Mouse (Mus musculus) T-cell, adult 2 months (primary cell): ENCODE results near the gene Avil.
"Not testable (repeated sequence)": the region's sequence is repeated elsewhere in the genome, so short reads cannot be mapped to it uniquely, and the experiment has no call there.

Experiments
- DNase-seq: peaks from one replicate; pipeline ENCODE4 v3.0.0; 2022; ENCODE audit warnings: low spot score

The Avil gene

GRCm38 (mm10) chr10:127059968-127060916 is 59.7 kb downstream of the Avil start, which contains the start of gene March9:
Gene March9 (minus strand): TSS chr10:127060184.
- DNase-seq = peak; percentile 73

DNA sequence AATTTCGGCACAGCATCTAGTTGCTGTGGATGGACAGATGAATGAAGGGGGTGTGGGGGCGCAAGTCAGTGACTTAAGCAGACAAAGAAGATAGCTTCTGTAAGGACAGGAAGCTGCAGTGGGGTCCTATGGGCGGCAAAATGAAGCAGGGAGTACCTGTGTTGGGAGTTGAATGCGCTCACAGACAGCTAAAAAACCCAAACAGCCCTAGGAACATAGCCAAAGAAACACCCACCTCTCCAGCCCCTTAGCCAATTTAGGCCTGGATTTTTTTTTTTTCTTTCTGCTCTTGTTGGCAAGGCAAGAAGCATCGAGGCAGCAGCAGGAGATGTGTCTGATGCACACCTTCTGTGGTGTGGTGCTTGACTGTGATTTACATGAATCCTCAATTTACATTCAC is 60.6 kb downstream of the Avil start:
- no peak for DNase-seq

DNA sequence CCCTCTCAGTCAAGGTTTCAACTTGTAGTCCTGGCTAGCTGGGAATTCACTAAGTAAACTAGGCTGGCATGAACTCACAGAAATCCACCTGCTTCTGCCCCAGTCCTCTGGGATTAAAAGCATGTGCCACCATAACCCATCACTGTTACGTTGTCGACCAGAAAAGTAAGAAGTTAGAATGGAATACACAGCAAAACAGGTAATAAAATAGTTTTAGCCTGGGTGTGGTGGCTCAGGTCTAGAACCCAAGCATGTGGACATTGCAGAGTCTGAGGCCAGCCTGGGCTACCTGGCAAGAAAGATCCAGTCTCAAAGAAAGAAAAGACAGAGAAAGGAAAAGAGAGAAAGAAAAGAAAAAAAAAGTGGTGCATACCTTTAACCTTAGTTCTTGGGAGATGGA is 61.0 kb downstream of the Avil start:
- DNase-seq = no peak

GRCm38 (mm10) chr10:127062101-127062500 is 61.6 kb downstream of the Avil start:
- DNase-seq = not testable (repeated sequence)

DNA sequence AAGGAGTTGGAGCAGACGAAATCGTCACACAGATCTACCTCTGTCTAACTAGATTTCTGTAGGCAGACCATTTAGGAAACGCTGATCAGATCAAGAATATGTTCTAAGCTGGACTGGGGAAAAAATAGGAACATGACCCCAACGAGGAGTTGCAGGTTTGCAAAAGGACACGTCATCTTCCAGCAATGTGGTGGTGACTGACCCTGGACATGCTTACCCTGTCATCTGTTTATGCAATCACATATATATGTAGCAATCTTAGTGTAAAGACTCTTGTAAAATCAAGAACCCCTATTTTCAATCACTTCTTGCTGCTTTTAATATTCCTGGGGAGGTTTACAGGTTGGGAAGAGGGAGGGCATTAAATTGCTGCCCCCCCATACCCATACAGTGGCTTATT is 62.0 kb downstream of the Avil start:
- DNase-seq = no peak

DNA sequence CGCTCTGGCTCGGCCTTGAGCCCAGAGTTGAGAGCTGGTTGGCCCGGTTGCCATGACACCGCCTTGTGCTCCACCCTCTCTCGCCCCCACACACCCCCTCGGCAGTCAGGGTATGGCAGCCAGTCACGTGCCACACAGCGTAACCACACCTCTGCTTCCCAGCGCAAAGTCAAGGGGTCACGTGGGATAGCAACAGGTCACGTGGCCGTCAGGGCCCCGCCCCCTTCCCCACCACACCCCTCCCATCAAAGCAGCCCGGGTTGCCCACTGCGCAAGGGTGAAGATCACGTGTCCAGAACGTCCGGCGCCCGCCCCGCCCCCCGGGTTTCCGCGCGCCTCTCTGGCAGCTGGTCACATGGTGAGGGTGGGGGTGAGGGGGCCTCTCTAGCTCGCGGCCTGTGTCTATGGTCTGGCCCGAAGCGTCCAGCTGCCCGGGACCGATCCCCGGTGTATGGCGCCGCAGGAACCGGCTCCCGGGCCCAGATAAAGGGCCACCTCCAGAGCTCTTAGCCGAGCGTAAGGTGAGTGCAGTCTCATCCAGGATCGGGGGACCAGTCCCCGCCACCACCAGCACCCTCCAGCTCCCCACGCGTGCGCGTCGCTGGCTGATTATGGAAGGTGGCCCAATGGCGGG is 62.8 kb downstream of the Avil start, which contains the start of gene Cdk4:
Cdk4 (plus strand) TSS at position 296 of the 634 bp plus-strand sequence.
- DNase-seq = peak; percentile 97

- no peak for DNase-seq
These were observed 63.7 kb downstream of the Avil start for GRCm38 (mm10) chr10:127063913-127064870.

DNA sequence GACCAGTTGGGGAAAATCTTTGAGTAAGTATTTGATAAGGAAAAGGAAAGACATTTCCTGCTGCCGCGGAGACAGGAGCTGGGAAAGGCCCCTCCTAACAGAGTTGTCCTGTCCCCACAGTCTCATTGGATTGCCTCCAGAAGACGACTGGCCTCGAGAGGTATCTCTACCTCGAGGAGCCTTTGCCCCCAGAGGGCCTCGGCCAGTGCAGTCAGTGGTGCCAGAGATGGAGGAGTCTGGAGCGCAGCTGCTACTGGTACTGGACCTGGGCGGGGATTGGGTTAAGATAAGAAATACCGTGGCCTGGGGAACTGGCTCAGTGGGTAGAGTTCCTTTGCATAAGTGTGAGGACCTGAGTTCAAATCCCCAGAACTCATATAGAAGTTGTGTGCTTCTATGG is 65.5 kb downstream of the Avil start:
- no peak for DNase-seq

GRCm38 (mm10) chr10:127066519-127067018 is 66.1 kb downstream of the Avil start:
- DNase-seq = no peak

DNA sequence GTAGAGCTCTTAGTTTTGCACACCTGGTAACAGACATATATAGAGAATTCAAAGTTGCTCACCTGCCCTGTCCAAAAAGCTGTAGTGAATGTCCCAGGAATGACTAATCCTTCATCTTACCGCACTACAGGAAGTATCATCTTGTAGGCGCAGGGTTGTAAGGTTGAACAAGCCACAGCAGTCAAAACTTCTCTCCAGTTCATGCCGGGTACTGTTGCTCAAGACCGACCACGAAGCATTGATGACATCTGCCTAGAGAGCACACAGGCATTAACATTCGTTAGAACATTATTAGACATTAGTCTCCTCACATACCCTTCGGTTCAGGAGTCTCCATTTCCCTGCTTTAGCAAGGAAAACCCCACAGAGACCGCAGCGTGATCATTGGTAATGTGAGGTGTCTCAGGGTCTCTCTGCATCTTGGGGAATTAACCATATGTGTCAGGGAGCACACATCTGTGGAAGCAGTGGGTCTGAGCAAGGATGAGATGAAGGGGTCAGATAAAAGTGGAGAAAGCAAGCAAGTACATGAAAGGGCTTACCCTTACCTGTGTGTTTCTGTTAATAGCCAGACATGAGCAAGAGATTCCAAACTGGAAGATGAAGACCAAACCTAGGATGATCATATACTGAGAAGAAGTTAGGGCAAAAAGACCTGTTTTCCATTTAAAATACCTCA is 68.0 kb downstream of the Avil start:
- DNase-seq = no peak

DNA sequence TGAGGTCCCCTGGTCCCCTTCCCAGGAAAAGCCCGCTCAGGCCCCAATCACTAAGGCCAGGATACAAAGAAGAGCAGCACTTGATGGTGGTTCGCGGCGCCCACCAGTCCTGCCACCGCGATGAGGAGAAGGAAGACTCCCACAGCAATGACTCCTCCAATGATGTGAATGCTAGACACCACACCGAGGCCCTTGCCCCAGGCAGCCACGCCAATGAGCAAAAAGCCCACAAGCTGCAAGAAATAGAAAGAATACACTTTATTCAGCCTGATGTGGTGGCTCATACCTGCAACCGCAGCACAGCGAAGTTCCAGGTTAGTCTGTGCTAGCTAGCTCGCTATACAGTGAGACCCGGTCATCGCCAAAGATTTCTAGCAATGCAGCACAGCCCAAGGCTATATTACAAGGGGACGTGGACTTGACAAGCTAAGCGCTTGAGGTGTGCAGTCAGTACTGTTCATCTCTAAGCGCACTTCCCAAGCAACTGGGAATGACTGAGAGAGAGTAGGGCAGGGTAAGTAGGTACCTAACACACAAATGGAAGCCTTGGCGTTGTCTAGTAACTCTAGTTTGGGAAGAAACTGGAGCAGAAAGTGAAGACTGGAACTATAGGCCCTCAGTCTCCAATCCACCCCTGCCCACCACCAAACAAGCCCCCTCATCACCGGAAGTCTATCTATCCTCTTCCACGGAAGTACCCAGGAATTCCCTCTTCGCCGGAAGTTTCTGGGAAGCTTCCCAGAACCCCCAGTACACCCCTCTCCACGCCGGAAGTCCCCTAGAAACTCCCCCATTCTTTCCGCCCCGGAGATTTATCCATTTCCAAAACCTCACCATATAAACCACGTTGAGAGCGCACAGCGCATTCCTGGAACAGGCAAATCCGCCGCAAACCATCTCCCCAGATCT is 69.0 kb downstream of the Avil start:
- no peak for DNase-seq
